Mouse (Mus musculus) adrenal gland, postnatal 36 days (tissue): ENCODE data around the gene Ak6. TPM values are rescaled to one million over a fixed set of nuclear protein-coding genes. Genes with fewer than 3 reads are reported as not detected.
A peak's percentile ranks its signal among the peaks of the same experiment; 100 is the strongest.

Source experiments
- DNase-seq, 2 experiments: peaks; one replicate each; pipeline ENCODE4 v3.0.0; 2021; ENCODE audit warnings: mixed read lengths in 1 of 2
- long read RNA-seq, 2 experiments: library from polyadenylated mRNA; stranded (forward); transcript quantifications; one replicate each; pipeline ENCODE4 v2.0.0; 2021; ENCODE audit warnings: borderline sequencing depth in 2 of 2
- total RNA-seq, 2 experiments: library from RNA; stranded (reverse); gene quantifications; 2 replicates each; pipeline ENCODE4 v1.2.3; 2021

Gene Ak6
- 10 to 100 TPM; 68.9 to 84.4 TPM for total RNA-seq
- long read RNA-seq, experiment 1, transcript Ak6-202 (3 exons, 1,222 nt): major isoform, 67 of 105 reads
- long read RNA-seq, experiment 1, transcript Ak6-201 (5 exons, 1,298 nt): minor isoform, 32 of 105 reads
- long read RNA-seq, experiment 1, partial matches to known transcripts: 5 of 105 reads
- long read RNA-seq, experiment 1, other reads (novel, unspliced or antisense): 1 of 105 reads
- long read RNA-seq, experiment 2, transcript Ak6-201 (5 exons, 1,298 nt): minor isoform, 14 of 33 reads
- long read RNA-seq, experiment 2, transcript Ak6-202 (3 exons, 1,222 nt): major isoform, 16 of 33 reads
- long read RNA-seq, experiment 2, partial matches to known transcripts: 2 of 33 reads
- long read RNA-seq, experiment 2, other reads (novel, unspliced or antisense): 0 of 33 reads

GRCm38 (mm10) chr13:100650550-100651438 lies at the start of gene Ak6, which contains the start of gene Rad17:
Gene Ak6, plus strand, starts transcription at chr13:100650979.
Gene Rad17, minus strand, starts transcription at chr13:100651051.
- DNase-seq: peak; percentile 97

DNA sequence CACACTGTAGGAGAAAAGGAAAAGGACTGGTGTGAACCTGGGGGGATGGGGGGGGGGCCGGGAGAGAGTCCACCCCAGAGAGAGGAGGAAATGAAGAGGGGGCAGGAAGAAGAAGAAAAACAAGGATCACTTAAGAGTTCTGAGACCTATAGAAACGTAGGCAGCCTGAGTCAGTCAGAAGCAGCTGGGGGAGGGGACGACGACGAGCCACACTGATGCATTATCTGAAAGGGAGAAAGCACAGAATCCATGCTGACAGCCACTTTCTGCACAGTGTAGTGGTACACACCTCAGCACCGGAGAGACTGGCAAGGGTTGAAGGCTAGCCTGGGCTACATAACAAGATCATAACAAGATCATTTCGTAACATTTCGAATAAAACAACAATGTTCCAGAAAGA lies 49.7 kb upstream of the Ak6 start:
- no peak for DNase-seq

DNA sequence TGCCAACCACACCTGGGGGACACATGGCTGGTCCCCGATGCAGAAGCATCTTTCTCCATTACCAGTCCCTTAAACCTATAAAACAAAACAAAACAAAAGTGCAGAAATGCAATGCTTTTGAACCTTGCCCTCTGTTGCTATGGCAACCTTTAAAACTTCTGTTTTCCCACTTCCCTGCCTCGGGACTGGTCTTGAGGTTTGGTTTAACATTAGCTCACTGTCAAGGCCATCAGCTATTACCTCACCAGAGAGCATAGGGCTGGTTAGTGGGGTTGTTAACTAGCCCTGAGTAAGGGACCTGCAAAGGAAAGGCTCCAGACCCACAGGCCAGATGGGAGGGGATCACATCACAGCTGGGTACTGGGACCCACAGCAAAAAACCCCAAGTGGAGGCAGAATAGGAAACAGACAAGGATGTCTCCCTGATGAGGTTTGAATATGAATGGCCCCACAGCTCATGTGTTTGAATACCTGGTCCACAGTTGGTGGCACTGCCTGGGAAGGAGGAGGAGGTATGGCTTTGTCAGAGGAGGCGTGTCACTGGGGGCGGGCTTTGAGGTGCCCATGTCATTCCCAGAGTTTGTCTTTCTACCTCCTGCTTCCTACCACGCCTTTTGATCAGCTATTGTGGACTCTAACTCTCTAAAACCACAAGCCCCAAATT lies 48.4 kb upstream of the Ak6 start:
- DNase-seq: peak in 1 of 2 experiments; percentile 10

- no peak for DNase-seq
Measured at GRCm38 (mm10) chr13:100603031-100603737, 47.6 kb upstream of the Ak6 start.

GRCm38 (mm10) chr13:100603738-100604095 lies 47.1 kb upstream of the Ak6 start:
- DNase-seq: no peak

DNA sequence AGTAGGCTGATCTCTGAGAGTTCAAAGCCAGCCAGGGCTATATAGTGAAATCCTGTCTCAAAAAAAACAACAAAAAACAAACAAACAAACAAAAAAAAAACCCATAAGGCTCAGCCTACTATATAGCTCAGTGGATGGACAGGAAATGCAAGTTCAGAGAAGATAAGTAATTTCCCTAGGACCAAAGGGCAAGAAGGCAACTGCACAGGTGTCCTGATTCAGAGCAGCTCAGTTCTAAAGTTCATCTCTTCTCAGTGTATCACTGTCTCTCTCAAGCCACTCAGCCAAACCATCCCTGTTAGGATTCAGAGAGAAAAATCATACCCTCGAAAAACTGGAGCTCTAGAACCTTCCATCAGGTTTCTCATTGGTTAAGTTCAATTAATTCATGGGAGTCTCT lies 44.9 kb upstream of the Ak6 start:
- no peak for DNase-seq

DNA sequence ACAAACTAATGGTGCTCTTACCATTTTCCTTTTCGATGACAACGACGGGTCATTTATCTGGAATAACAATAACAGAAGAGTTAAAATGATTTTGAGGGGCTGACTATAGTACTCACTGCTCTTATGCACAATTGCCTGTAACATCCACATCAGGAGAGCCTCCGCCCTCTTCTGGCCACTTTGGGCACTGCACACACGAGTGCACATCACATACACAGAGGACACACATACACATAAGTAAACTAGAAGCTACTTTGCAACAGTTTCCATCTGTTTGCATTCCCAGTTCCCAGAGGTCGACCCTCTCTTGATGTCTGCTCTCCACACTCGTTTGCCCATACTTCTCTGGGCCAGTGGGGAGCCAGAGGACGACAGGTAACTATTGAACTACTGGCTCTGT lies 43.0 kb upstream of the Ak6 start:
- DNase-seq: no peak

GRCm38 (mm10) chr13:100611266-100611665 lies 39.5 kb upstream of the Ak6 start:
- DNase-seq: no peak

DNA sequence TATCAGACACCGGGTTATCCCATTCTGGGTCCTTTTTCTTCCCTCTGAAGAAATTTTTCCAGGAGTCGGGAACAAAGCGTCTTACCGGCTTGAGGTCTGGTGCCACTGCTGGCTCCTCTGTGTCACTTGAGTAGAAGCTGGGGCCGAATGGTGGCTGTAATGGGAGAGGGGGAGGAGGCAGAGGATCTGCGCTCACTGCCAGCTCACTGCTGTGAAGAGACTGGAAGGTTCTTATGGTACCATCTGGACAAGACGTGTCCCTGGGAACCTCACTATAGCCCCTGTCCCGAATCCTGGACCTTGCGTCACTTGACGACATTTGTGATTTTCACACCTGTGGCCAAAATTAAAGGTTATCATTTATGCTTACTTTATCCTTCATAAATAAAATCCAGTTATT lies 38.5 kb upstream of the Ak6 start:
- DNase-seq: no peak

- no peak for DNase-seq
Measured at GRCm38 (mm10) chr13:100612903-100613302, 37.9 kb upstream of the Ak6 start.

GRCm38 (mm10) chr13:100616181-100617087 lies 34.3 kb upstream of the Ak6 start, which contains the start of gene Marveld2:
Gene Marveld2, minus strand, starts transcription at chr13:100616971.
- DNase-seq: peak; percentile 46 to 66

DNA sequence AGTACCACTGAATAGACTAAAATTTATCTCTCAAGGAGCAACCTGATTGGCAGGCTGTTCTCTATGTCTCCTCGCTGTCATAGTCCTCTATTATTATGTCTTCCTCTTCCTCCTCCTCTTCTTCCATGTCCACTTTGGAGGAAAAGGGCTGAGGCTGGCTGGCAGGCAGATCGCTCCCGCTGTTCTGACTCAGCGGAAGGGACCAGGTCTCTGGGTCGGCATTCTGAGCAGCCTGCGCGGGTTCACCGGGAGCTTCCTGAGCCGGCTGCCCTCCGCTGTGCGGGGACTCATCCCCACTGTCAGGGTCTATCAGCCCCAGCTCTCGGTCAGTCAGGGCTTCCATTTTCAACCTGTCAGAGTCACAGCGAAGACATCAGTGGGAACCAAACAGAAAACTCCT lies 33.2 kb upstream of the Ak6 start:
- no peak for DNase-seq

DNA sequence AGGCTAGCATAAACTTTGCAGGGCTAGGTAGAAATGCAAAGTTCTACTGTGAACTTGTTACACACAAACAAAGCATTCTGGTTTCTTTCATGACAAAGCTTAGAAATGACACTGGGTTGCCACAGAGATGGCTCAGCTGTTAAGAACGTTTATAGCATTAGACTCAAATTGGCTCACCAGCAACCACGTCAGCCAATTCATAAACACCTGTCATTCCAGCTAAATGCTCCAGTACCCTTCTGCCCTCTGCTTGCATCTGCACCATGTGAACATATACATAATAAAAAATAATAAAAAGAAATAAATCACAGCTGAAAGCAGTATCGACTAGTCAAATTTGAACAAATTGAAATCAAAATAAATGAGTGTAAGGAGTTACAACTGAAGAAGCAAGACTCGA lies 28.5 kb upstream of the Ak6 start:
- no peak for DNase-seq

DNA sequence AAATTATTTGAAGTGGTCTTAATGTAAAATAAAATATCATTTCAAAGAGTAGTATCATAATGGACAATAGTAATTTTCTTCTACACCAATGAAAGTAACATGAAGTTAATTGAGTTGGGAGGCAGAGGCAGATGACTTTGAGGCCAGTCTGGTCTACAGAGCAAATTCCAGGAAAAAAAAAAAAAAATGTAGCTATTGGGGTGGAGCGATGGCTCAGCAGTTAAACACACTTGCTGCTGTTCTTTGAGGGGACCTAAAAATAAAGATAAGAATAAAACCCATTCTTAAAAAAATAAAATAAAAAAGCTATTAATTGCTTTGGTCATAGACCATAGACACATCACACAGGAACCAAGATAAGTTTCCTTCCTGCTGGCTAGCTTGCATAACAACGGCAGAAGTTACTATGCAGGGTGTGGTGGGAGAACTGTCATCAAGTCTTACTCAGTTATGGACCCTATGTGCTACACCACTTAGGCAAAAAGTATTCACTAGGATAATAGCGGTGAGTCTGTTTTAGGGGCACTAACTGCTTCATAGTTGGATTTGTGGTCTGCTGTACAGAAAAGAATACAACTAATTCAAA lies 16.6 kb upstream of the Ak6 start:
- DNase-seq: no peak

DNA sequence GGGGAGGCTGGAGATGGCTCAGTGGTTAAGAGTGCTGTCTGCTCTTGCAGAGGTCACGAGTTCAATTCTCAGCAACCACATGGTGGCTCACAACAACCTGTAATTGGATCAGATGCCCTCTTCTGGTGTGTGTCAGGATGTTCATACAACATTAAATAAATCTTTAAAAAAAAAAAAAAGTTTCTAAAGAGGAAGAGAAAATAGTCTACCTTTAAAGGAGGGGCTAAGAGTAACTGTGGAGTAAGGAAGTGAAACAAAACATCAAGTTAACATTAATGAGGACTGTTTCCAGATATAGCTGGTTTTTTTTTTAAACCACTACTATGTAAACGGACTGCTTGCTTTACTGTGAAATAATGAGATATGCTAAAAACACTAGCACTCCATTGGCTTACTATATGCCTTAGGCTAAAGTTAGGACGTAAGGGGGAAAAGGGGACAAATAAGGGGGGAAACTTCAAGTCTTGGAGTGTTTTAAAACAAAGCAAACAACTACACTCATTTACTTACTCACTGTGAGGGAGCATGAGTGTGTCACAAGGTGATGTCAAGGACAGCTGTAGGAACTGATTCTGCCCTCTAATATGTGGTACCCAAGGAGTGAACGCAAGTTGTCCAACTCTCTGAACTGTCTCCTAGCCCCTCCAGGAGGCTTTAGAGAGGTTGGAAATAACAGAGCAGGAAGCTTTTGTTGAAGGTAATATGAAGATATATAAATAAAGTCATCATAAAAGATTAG lies 8.1 kb upstream of the Ak6 start:
- DNase-seq: no peak

DNA sequence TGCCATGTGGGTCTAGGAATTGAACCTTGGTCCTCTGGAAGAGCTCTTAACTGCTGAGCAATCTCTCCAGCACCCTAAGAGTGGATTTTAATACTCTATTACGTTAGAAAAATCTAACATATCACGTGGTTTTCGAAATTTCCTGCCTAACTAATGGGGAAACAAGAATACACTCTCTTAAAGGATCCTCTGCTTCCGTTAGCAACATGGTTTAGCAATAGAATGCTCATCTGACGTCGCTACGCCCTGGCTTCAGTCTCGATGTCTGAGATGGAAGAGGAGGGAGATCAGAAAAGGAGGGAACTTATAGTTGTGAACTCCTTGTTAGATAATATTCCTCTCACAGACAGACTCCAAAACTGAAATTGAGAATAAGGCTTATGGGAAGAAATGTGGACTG lies 2.6 kb upstream of the Ak6 start:
- no peak for DNase-seq

DNA sequence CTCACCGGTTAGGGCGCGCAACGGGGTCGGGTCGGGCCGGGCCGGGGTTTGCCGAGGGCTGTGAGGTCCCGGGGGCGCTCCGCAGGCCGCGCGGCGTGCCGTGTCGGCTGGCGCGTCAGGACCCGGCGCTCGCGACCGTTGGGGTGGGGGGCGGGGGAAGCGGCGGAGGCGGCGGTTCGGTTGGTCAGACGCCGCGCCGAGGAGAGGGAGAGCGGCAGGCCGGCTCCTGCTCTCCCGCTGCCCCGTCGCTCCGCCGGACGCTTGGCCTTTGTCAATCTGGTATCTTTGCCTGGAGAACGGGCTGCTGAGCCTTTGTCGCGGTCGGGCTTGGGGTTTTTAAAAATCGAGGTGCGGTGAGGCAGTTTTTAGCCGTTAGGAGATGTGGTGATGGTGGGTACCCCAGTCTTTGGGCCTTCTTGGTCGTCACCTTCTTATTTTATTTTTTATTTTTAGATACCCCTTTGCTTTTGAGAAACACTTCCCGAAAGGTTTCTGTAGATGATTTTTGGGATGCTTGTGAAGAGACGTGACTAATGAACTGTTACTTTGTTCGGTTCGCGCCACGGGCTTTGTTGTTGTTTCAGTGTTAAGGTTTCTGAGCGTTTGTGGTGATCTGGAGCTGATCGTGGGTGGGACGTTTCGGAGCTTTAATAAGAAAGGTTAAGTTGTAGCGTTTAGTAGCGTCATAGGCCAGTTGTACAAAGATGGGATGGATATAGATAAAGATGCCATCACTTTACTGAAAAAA lies 834 bp downstream of the Ak6 start, which contains the start of gene Taf9:
TSS of gene Taf9 (plus strand) at position 141 of the 748 bp plus-strand sequence.
- DNase-seq: no peak

DNA sequence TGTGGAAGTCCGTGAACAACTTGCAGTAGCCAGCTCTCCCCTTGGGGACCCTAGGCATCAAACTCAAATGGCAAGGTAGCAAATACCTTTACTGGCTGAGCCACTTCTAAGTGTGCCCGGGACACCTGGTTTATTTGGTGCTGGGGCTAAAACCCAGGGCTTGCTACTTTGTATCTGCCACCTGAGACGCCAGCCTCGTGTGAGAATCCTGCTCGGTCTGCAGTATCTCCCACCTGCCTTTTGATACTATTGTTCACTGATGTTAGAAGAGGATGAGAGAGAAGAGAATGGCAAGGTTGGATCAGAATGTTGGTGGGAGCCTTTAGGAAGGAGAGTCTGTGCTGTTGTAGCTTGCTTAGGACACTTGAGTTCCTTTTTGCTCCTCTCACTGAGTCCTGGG lies 7.3 kb downstream of the Ak6 start:
- DNase-seq: no peak
